Mouse (Mus musculus) small intestine, adult 2 months (tissue): ENCODE measurements at regions not wholly inside any gene's neighbourhood (a gene's known extent, or its start where the extent isn't known, plus 50 kb on each side); places are given as distances from the start of the nearest gene placed in this dataset.

Experiments
- CTCF ChIP-seq: fragments of 200-500 bp; IDR thresholded peaks from 2 replicates; pipeline ENCODE4 v1.5.1; 2012; ENCODE audit warnings: low read depth, mild to moderate bottlenecking, control low read depth, inconsistent platforms, low read length, moderate library complexity, mixed read lengths; ENCODE audit not compliant: insufficient replicate concordance, insufficient read length; ENCODE audit errors: extremely low read depth
- POLR2A ChIP-seq: fragments of 200-500 bp; IDR thresholded peaks from 2 replicates; pipeline ENCODE4 v1.6.1; 2012; ENCODE audit warnings: low read depth, mild to moderate bottlenecking, control low read depth, inconsistent platforms, low read length, moderate library complexity

DNA sequence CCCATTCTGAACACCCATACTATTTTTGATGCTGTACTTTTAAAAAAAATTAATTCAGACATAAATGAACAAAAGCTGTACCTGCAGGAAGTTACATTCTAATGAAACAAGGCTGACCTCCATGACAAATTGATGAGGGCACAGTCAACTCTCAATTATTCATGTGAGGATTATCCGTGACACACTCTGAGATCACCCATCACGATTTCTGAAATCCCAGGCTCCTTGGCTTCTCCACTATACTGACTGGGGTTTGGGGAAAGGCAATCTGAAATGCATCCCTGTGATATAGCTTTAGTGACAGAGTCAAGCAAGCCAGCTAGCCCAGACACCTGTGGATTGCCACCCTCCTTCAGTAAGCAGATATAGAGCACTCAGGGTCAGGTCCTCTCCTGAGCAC is 320.9 kb upstream of the Arid1b start:
- TF ChIP-seq CTCF (no peak), POLR2A (no peak)
